Mouse (Mus musculus) heart, embryonic 12.5 days (tissue): ENCODE results near the gene Etnk2. TPM values are rescaled to one million over a fixed set of nuclear protein-coding genes. Genes with fewer than 3 reads are reported as not detected.

Experiments used
- ATAC-seq: fragments of 200-750 bp; cut with Nextera tagmentation; 2 replicates; pipeline ENCODE4 v1.8.0; 2017; ENCODE audit warnings: moderate TSS enrichment, moderate library complexity; ENCODE audit not compliant: insufficient number of reproducible peaks, low FRiP score
- H3K27ac ChIP-seq: fragments of 300-500 bp; sonication (generic); 2 replicates; pipeline ENCODE4 v1.5.1; 2016; ENCODE audit warnings: mild to moderate bottlenecking, moderate library complexity; ENCODE audit not compliant: poor library complexity, severe bottlenecking
- H3K27me3 ChIP-seq: fragments of 300-500 bp; sonication (generic); replicated peaks from 2 replicates; pipeline ENCODE4 v1.6.1; 2016; ENCODE audit warnings: mild to moderate bottlenecking, moderate library complexity
- H3K36me3 ChIP-seq: fragments of 300-500 bp; sonication (generic); 2 replicates; pipeline ENCODE4 v1.6.1; 2016; ENCODE audit warnings: mild to moderate bottlenecking, moderate library complexity
- H3K4me1 ChIP-seq: fragments of 300-500 bp; sonication (generic); replicated peaks from 2 replicates; pipeline ENCODE4 v1.6.1; 2016; ENCODE audit warnings: mild to moderate bottlenecking
- H3K4me2 ChIP-seq: fragments of 300-500 bp; sonication (generic); 2 replicates; pipeline ENCODE4 v1.6.1; 2016; ENCODE audit warnings: mild to moderate bottlenecking, moderate library complexity
- H3K4me3 ChIP-seq: fragments of 300-500 bp; sonication (generic); 2 replicates; pipeline ENCODE4 v1.5.1; 2016; ENCODE audit warnings: mild to moderate bottlenecking
- H3K9ac ChIP-seq: fragments of 300-500 bp; sonication (generic); 2 replicates; pipeline ENCODE4 v1.6.1; 2016; ENCODE audit warnings: mild to moderate bottlenecking, moderate library complexity
- H3K9me3 ChIP-seq: fragments of 300-500 bp; sonication (generic); replicated peaks from 2 replicates; pipeline ENCODE4 v1.6.1; 2016; ENCODE audit warnings: mild to moderate bottlenecking, moderate library complexity
- WGBS: fragments of 180-500 bp; shearing (Covaris S2); methylation state at CpG from one replicate; pipeline ENCODE4 v1.1.7; 2016; 5-methylcytosine and 5-hydroxymethylcytosine counted together
- polyA plus RNA-seq: library from polyadenylated mRNA; unstranded; fragments of >200 nt; fragmentation: Nextera tagmentation; extraction: Ambion mirVana; gene quantifications from 2 replicates; pipeline ENCODE4 v1.2.1, GENCODE M21; 2016

Etnk2 gene
- 1.7 and 2.1 TPM in 2 replicates for polyA plus RNA-seq

- H3K4me1 ChIP-seq: peaks cover 40% of the 10 kb centered on the region
- H3K9ac ChIP-seq: peak within 1 kb of the TSS; percentile 68
- peak; percentile 73 for ATAC-seq
- H3K27ac ChIP-seq: no peak within 1 kb of the TSS
- H3K4me2 ChIP-seq: peak within 1 kb of the TSS; percentile 88
- under 1% methylated on average over 52 of the region's 52 CpGs for WGBS
- no peaks in the 10 kb centered on the region for H3K36me3 ChIP-seq
- H3K9me3 ChIP-seq: no peaks in the 10 kb centered on the region
- peaks cover 43% of the 10 kb centered on the region for H3K27me3 ChIP-seq
- H3K4me3 ChIP-seq: peak within 1 kb of the TSS; percentile 61
Observed at GRCm38 (mm10) chr1:133363276-133364021, at the start of gene Etnk2. Etnk2 (plus strand) TSS chr1:133363572.

GRCm38 (mm10) chr1:133314364-133314763, 49.0 kb upstream of the Etnk2 start:
- ATAC-seq: no peak
- Histone ChIP-seq H3K27me3 (no peaks in the 10 kb centered on the region), H3K9me3 (no peaks in the 10 kb centered on the region; the same call in 1 of the 2 replicates), H3K9ac (no peak overlapping the region), H3K4me2 (no peak overlapping the region), H3K27ac (no peak overlapping the region), H3K4me1 (peaks cover 15% of the 10 kb centered on the region), H3K4me3 (no peak overlapping the region), H3K36me3 (no peaks in the 10 kb centered on the region)
- WGBS: 22% methylated on average over 8 of the region's 8 CpGs

GRCm38 (mm10) chr1:133315775-133316174, 47.6 kb upstream of the Etnk2 start:
- H3K9me3 ChIP-seq: no peaks in the 10 kb centered on the region; the same call in 1 of the 2 replicates
- WGBS: 71% methylated on average over 6 of the region's 6 CpGs
- H3K4me2 ChIP-seq: no peak overlapping the region
- no peak overlapping the region for H3K27ac ChIP-seq
- H3K4me3 ChIP-seq: no peak overlapping the region
- ATAC-seq: no peak
- H3K4me1 ChIP-seq: peaks cover 15% of the 10 kb centered on the region
- H3K36me3 ChIP-seq: no peaks in the 10 kb centered on the region
- H3K27me3 ChIP-seq: no peaks in the 10 kb centered on the region
- H3K9ac ChIP-seq: no peak overlapping the region

- 76% methylated on average over 4 of the region's 4 CpGs for WGBS
- Histone ChIP-seq H3K4me3 (no peak overlapping the region), H3K4me1 (peaks cover 13% of the 10 kb centered on the region), H3K9ac (no peak overlapping the region), H3K36me3 (no peaks in the 10 kb centered on the region), H3K4me2 (no peak overlapping the region), H3K27me3 (no peaks in the 10 kb centered on the region), H3K9me3 (no peaks in the 10 kb centered on the region; the same call in 1 of the 2 replicates), H3K27ac (no peak overlapping the region)
- ATAC-seq: no peak
Observed at GRCm38 (mm10) chr1:133316577-133316976, 46.8 kb upstream of the Etnk2 start.

GRCm38 (mm10) chr1:133317149-133317548, 46.2 kb upstream of the Etnk2 start:
- Histone ChIP-seq H3K9ac (no peak overlapping the region), H3K4me1 (peaks cover 8% of the 10 kb centered on the region), H3K36me3 (no peaks in the 10 kb centered on the region), H3K9me3 (no peaks in the 10 kb centered on the region; the same call in 1 of the 2 replicates), H3K27me3 (no peaks in the 10 kb centered on the region), H3K4me2 (no peak overlapping the region), H3K27ac (no peak overlapping the region), H3K4me3 (no peak overlapping the region)
- 76% methylated on average over 1 of the region's 1 CpGs for WGBS
- no peak for ATAC-seq

GRCm38 (mm10) chr1:133321267-133321925, 42.0 kb upstream of the Etnk2 start, which contains the start of gene Kiss1:
Kiss1 (plus strand) TSS chr1:133321875.
- ATAC-seq: no peak
- Histone ChIP-seq H3K4me3 (no peak within 1 kb of the TSS), H3K9me3 (no peaks in the 10 kb centered on the region; the same call in 1 of the 2 replicates), H3K4me2 (no peak within 1 kb of the TSS), H3K36me3 (no peaks in the 10 kb centered on the region), H3K27me3 (peaks cover 4% of the 10 kb centered on the region; the same call in 1 of the 2 replicates), H3K9ac (no peak within 1 kb of the TSS), H3K27ac (no peak within 1 kb of the TSS), H3K4me1 (no peaks in the 10 kb centered on the region)
- WGBS: 79% methylated on average over 13 of the region's 13 CpGs

- H3K4me3 ChIP-seq: no peak overlapping the region
- no peaks in the 10 kb centered on the region for H3K4me1 ChIP-seq
- H3K9me3 ChIP-seq: no peaks in the 10 kb centered on the region; the same call in 1 of the 2 replicates
- no peak overlapping the region for H3K9ac ChIP-seq
- no peak overlapping the region for H3K27ac ChIP-seq
- H3K4me2 ChIP-seq: no peak overlapping the region
- 38% methylated on average over 5 of the region's 5 CpGs for WGBS
- H3K36me3 ChIP-seq: no peaks in the 10 kb centered on the region
- H3K27me3 ChIP-seq: peaks cover 19% of the 10 kb centered on the region
- no peak for ATAC-seq
Observed at GRCm38 (mm10) chr1:133323333-133323732, 40.0 kb upstream of the Etnk2 start.

GRCm38 (mm10) chr1:133325951-133326350, 37.4 kb upstream of the Etnk2 start:
- Histone ChIP-seq H3K9ac (no peak overlapping the region), H3K27me3 (peaks cover 42% of the 10 kb centered on the region), H3K27ac (no peak overlapping the region), H3K4me2 (no peak overlapping the region), H3K9me3 (no peaks in the 10 kb centered on the region), H3K4me3 (no peak overlapping the region), H3K36me3 (no peaks in the 10 kb centered on the region), H3K4me1 (peaks cover 9% of the 10 kb centered on the region; the same call in 1 of the 2 replicates)
- WGBS: 73% methylated on average over 8 of the region's 8 CpGs
- ATAC-seq: no peak

GRCm38 (mm10) chr1:133327094-133327493, 36.3 kb upstream of the Etnk2 start:
- H3K4me2 ChIP-seq: no peak overlapping the region
- peaks cover 9% of the 10 kb centered on the region; the same call in 1 of the 2 replicates for H3K4me1 ChIP-seq
- H3K36me3 ChIP-seq: no peaks in the 10 kb centered on the region
- H3K27ac ChIP-seq: no peak overlapping the region
- H3K9ac ChIP-seq: no peak overlapping the region
- H3K4me3 ChIP-seq: no peak overlapping the region
- H3K27me3 ChIP-seq: peaks cover 54% of the 10 kb centered on the region
- 54% methylated on average over 5 of the region's 5 CpGs for WGBS
- ATAC-seq: no peak
- H3K9me3 ChIP-seq: no peaks in the 10 kb centered on the region

GRCm38 (mm10) chr1:133328299-133328795, 35.0 kb upstream of the Etnk2 start:
- no peak overlapping the region for H3K27ac ChIP-seq
- no peak overlapping the region for H3K4me2 ChIP-seq
- 69% methylated on average over 6 of the region's 6 CpGs for WGBS

More at GRCm38 (mm10) chr1:133328299-133328795, 35.0 kb upstream of the Etnk2 start:
- Histone ChIP-seq H3K9ac (no peak overlapping the region), H3K36me3 (no peaks in the 10 kb centered on the region), H3K4me3 (no peak overlapping the region), H3K27me3 (peaks cover 60% of the 10 kb centered on the region), H3K4me1 (peaks cover 9% of the 10 kb centered on the region; the same call in 1 of the 2 replicates), H3K9me3 (no peaks in the 10 kb centered on the region)
- no peak for ATAC-seq
